Mouse (Mus musculus): Measurements from ENCODE around the gene Arg2.

- TF ChIP-seq POLR2A (IDR thresholded peaks at IDR 0.05; ENCODE audit: control insufficient read depth, extremely low read depth, insufficient read depth, low read length, poor library complexity) (no peak), CTCF (IDR thresholded peaks at IDR 0.05; ENCODE audit: borderline replicate concordance, control insufficient read depth, extremely low read depth, insufficient read depth, low read length, poor library complexity) (no peak)
Observed at GRCm38 (mm10) chr12:79175998-79176397, 45.4 kb downstream of the Arg2 start.

All from thymus, adult 2 months (tissue).